Mouse (Mus musculus): ENCODE measurements around the gene Gpr157.

Gpr157 gene

GRCm38 (mm10) chr4:150072416-150073101, 14.6 kb upstream of the Gpr157 start:
- no peak for DNase-seq (ENCODE audit: low spot score)

GRCm38 (mm10) chr4:150073102-150073473, 14.1 kb upstream of the Gpr157 start:
- peak; percentile 34 for DNase-seq (ENCODE audit: low spot score)

GRCm38 (mm10) chr4:150075350-150075749, 11.8 kb upstream of the Gpr157 start:
- DNase-seq (ENCODE audit: low spot score), result no peak

GRCm38 (mm10) chr4:150076147-150076546, 11.0 kb upstream of the Gpr157 start:
- no peak for DNase-seq (ENCODE audit: low spot score)

GRCm38 (mm10) chr4:150078646-150079045, 8.5 kb upstream of the Gpr157 start:
- no peak for DNase-seq (ENCODE audit: low spot score)

GRCm38 (mm10) chr4:150079244-150079643, 7.9 kb upstream of the Gpr157 start:
- DNase-seq (ENCODE audit: low spot score), result no peak

GRCm38 (mm10) chr4:150080330-150080967, 6.7 kb upstream of the Gpr157 start:
- DNase-seq (ENCODE audit: low spot score), result no peak

- DNase-seq (ENCODE audit: low spot score), result peak; percentile 23
These were observed 1.8 kb upstream of the Gpr157 start for GRCm38 (mm10) chr4:150085366-150085765.

- no peak for DNase-seq (ENCODE audit: low spot score)
These were observed 364 bp upstream of the Gpr157 start for GRCm38 (mm10) chr4:150086841-150087160.

- no peak for DNase-seq (ENCODE audit: low spot score)
These were observed 845 bp downstream of the Gpr157 start for GRCm38 (mm10) chr4:150087890-150088530.

GRCm38 (mm10) chr4:150089121-150089520, 2.0 kb downstream of the Gpr157 start:
- DNase-seq (ENCODE audit: low spot score), result no peak

- DNase-seq (ENCODE audit: low spot score), result peak; percentile 23
These were observed 4.9 kb downstream of the Gpr157 start for GRCm38 (mm10) chr4:150091887-150092582.

GRCm38 (mm10) chr4:150092583-150092902, 5.4 kb downstream of the Gpr157 start:
- no peak for DNase-seq (ENCODE audit: low spot score)

GRCm38 (mm10) chr4:150093560-150094462, 6.6 kb downstream of the Gpr157 start:
- no peak for DNase-seq (ENCODE audit: low spot score)

- no peak for DNase-seq (ENCODE audit: low spot score)
These were observed 7.3 kb downstream of the Gpr157 start for GRCm38 (mm10) chr4:150094463-150094789.

- DNase-seq (ENCODE audit: low spot score), result no peak
These were observed 9.1 kb downstream of the Gpr157 start for GRCm38 (mm10) chr4:150096309-150096708.

- no peak for DNase-seq (ENCODE audit: low spot score)
These were observed 10.7 kb downstream of the Gpr157 start for GRCm38 (mm10) chr4:150097847-150098246.

- DNase-seq (ENCODE audit: low spot score), result peak; percentile 59
These were observed 11.7 kb downstream of the Gpr157 start for GRCm38 (mm10) chr4:150098880-150099279.

- DNase-seq (ENCODE audit: low spot score), result no peak
These were observed 15.7 kb downstream of the Gpr157 start for GRCm38 (mm10) chr4:150102822-150103221.

GRCm38 (mm10) chr4:150105671-150106070, 18.5 kb downstream of the Gpr157 start:
- no peak for DNase-seq (ENCODE audit: low spot score)

- DNase-seq (ENCODE audit: low spot score), result no peak
These were observed 19.5 kb downstream of the Gpr157 start for GRCm38 (mm10) chr4:150106637-150107036.

- no peak for DNase-seq (ENCODE audit: low spot score)
These were observed 22.5 kb downstream of the Gpr157 start for GRCm38 (mm10) chr4:150109636-150110035.

All from c-Kit-positive CD71-positive TER-119-positive erythroid progenitor cells, embryonic 14.5 days (primary cell).